Mouse (Mus musculus) E14TG2a.4 (cell line): ENCODE measurements around the gene Hmgn2.

Source experiments
- CTCF ChIP-seq: conservative IDR thresholded peaks from 2 replicates; pipeline ENCODE4 v1.5.1; 2014; ENCODE audit warnings: low read length
- POU5F1 ChIP-seq: IDR thresholded peaks from 2 replicates; pipeline ENCODE4 v1.6.1; 2014; ENCODE audit warnings: low read length, borderline replicate concordance

DNA sequence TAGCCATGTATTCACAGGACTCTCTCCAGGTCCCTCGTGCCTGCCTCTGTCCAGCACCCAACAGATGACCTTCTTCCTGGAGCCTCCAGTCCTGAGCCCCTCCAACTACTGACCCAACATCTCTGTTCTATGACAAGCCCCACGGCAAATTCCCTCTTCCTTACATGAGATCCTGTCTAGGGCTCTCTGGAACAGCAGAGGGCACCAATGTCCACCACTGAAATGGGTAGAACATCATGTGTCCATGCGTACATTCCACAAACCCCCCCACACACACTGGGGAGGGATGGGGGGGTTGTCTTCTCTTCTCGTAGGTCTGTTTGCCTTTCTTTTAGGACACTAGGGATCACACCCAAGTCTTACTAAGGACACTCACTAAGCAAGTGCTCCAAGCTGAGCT, 21.6 kb upstream of the Hmgn2 start:
- TF ChIP-seq CTCF (no peak), POU5F1 (no peak)
